Mouse (Mus musculus) limb, embryonic 11.5 days (tissue): Measurements from ENCODE around the gene Nanos2. TPM values are rescaled to one million over a fixed set of nuclear protein-coding genes. Genes with fewer than 3 reads are reported as not detected.
A peak's percentile ranks its signal among the peaks of the same experiment; 100 is the strongest.

Source experiments
- ATAC-seq: fragments of 200-750 bp; cut with Nextera tagmentation; 2 replicates; pipeline ENCODE4 v1.8.0; 2017; ENCODE audit warnings: low read depth; ENCODE audit not compliant: insufficient number of reproducible peaks, low FRiP score, low TSS enrichment
- DNase-seq: peaks from one replicate; pipeline ENCODE4 v3.0.0-alpha.2; 2015; ENCODE audit warnings: low spot score
- H3K27ac ChIP-seq: fragments of 300-500 bp; sonication (generic); replicated peaks from 2 replicates; pipeline ENCODE4 v1.5.1; 2014; ENCODE audit warnings: low read depth, mild to moderate bottlenecking, low read length
- H3K27me3 ChIP-seq: fragments of 300-500 bp; sonication (generic); 2 replicates; pipeline ENCODE4 v1.6.1; 2014; ENCODE audit warnings: mild to moderate bottlenecking, low read length, mixed read lengths; ENCODE audit not compliant: control insufficient read depth, insufficient read depth
- H3K36me3 ChIP-seq: fragments of 300-500 bp; sonication (generic); 2 replicates; pipeline ENCODE4 v1.6.1; 2014; ENCODE audit warnings: mild to moderate bottlenecking, low read length, moderate library complexity, mixed read lengths; ENCODE audit not compliant: control insufficient read depth, insufficient read depth
- H3K4me1 ChIP-seq: fragments of 300-500 bp; sonication (generic); 2 replicates; pipeline ENCODE4 v1.6.1; 2014; ENCODE audit warnings: low read length, mixed read lengths; ENCODE audit not compliant: control insufficient read depth, insufficient read depth
- H3K4me2 ChIP-seq: fragments of 300-500 bp; sonication (generic); 2 replicates; pipeline ENCODE4 v1.6.1; 2014; ENCODE audit warnings: low read depth, mild to moderate bottlenecking, moderate library complexity; ENCODE audit not compliant: severe bottlenecking
- H3K4me3 ChIP-seq: fragments of 300-500 bp; sonication (generic); 2 replicates; pipeline ENCODE4 v1.5.1; 2014; ENCODE audit warnings: low read depth, low read length
- H3K9ac ChIP-seq: fragments of 300-500 bp; sonication (generic); 2 replicates; pipeline ENCODE4 v1.6.1; 2014; ENCODE audit warnings: mild to moderate bottlenecking, low read length
- H3K9me3 ChIP-seq: fragments of 300-500 bp; sonication (generic); 2 replicates; pipeline ENCODE4 v1.6.1; 2016; ENCODE audit warnings: low read length; ENCODE audit not compliant: control insufficient read depth
- WGBS: fragments of 180-500 bp; shearing (Covaris S2); extraction: QIAGEN DNeasy Blood & Tissue Kit; methylation state at CpG from one replicate; pipeline ENCODE4 v1.1.7; 2014; 5-methylcytosine and 5-hydroxymethylcytosine counted together
- polyA plus RNA-seq: library from polyadenylated mRNA; unstranded; fragments of >200 nt; fragmentation: Nextera tagmentation; extraction: Ambion mirVana; gene quantifications from 2 replicates; pipeline ENCODE4 v1.2.1, GENCODE M21; 2014

Gene Nanos2
- polyA plus RNA-seq, 1 experiment from 2014 or later = not detected

DNA sequence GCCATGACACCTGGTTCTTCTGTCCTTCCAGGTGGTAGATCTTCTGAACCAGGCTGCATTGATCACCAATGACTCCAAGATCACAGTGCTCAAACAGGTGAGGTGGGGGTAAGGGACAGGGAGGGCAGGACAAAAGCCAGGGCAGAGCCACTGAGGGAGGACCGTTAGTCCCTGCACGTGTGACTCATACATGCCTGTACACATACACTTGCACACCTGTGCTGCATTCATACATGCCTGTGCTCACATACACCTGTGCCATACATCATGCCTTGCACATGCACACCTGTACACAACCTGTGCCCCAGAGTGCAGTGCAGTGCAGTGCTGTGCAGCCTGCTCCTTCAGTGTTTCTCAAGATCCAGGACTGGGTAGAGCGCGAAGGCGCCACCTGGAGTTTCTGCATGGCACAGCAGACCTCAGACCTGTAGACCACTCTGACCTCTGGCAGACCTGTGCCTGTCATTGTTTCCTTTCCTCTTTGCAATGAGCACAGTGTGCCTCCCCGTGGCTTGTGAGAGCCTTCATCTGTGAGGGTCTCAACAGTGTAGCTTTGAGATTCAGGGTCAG, 42.0 kb downstream of the Nanos2 start:
- H3K36me3 ChIP-seq = peaks cover 24% of the 10 kb centered on the region
- DNase-seq = peak; percentile 81
- 66% methylated on average over 6 of the region's 6 CpGs for WGBS

GRCm38 (mm10) chr7:19031641-19032040, 44.4 kb downstream of the Nanos2 start:
- no peak for ATAC-seq
- Histone ChIP-seq H3K9me3 (no peaks in the 10 kb centered on the region), H3K4me2 (no peak overlapping the region), H3K27ac (no peak overlapping the region), H3K4me3 (no peak overlapping the region), H3K27me3 (no peaks in the 10 kb centered on the region), H3K36me3 (peaks cover 34% of the 10 kb centered on the region), H3K9ac (no peak overlapping the region), H3K4me1 (no peaks in the 10 kb centered on the region)
- WGBS = 87% methylated on average over 4 of the region's 4 CpGs
- DNase-seq = no peak

More for the DNA sequence above, 42.0 kb downstream of the Nanos2 start:
- ATAC-seq = peak; percentile 28; the same call in 1 of the 2 replicates
- no peak overlapping the region for H3K27ac ChIP-seq
- H3K9ac ChIP-seq = no peak overlapping the region
- no peaks in the 10 kb centered on the region for H3K27me3 ChIP-seq
- H3K4me3 ChIP-seq = no peak overlapping the region
- H3K9me3 ChIP-seq = no peaks in the 10 kb centered on the region
- no peak overlapping the region for H3K4me2 ChIP-seq
- H3K4me1 ChIP-seq = peaks cover 6% of the 10 kb centered on the region; the same call in 1 of the 2 replicates

Other genes starting within 250 kb of the Nanos2 start
- gene Psg19, start 188.9 kb upstream of the Nanos2 start, polyA plus RNA-seq = not detected in 2 replicates
- gene Psg17, start 165.8 kb upstream of the Nanos2 start, polyA plus RNA-seq = not detected in 2 replicates
- not detected in 2 replicates for gene Mill2, start 147.4 kb upstream of the Nanos2 start, polyA plus RNA-seq
- gene Pglyrp1, start 116.1 kb upstream of the Nanos2 start, polyA plus RNA-seq = 0.38 and 0.45 TPM in 2 replicates
- gene Ccdc61, start 77.0 kb upstream of the Nanos2 start, polyA plus RNA-seq = 22.5 and 23.4 TPM in 2 replicates
- 0.29 and 0.33 TPM in 2 replicates for gene Nova2, start 61.5 kb upstream of the Nanos2 start, polyA plus RNA-seq
- gene Mypop, start 3.8 kb downstream of the Nanos2 start, polyA plus RNA-seq = 4.5 and 5.7 TPM in 2 replicates
- gene Irf2bp1, start 16.6 kb downstream of the Nanos2 start, polyA plus RNA-seq = 31.4 and 32.5 TPM in 2 replicates
- gene Foxa3, start 36.1 kb downstream of the Nanos2 start, polyA plus RNA-seq = 0.21 and 0.44 TPM in 2 replicates
- 36.0 and 37.6 TPM in 2 replicates for gene Sympk, start 37.0 kb downstream of the Nanos2 start, polyA plus RNA-seq
- gene Rsph6a, start 67.3 kb downstream of the Nanos2 start, polyA plus RNA-seq = not detected in 2 replicates
- 18.8 and 25.6 TPM in 2 replicates for gene Dmwd, start 88.8 kb downstream of the Nanos2 start, polyA plus RNA-seq
- 8.6 and 9.2 TPM in 2 replicates for gene Dmpk, start 96.4 kb downstream of the Nanos2 start, polyA plus RNA-seq
- gene Six5, start 107.2 kb downstream of the Nanos2 start, polyA plus RNA-seq = 8.7 and 8.9 TPM in 2 replicates
- gene Gm4969, start 131.0 kb downstream of the Nanos2 start, polyA plus RNA-seq = 1.8 and 2.0 TPM in 2 replicates
- 9.3 and 9.8 TPM in 2 replicates for gene Fbxo46, start 132.5 kb downstream of the Nanos2 start, polyA plus RNA-seq
- gene Qpctl, start 161.9 kb downstream of the Nanos2 start, polyA plus RNA-seq = 10.7 and 11.7 TPM in 2 replicates
- 179 and 183 TPM in 2 replicates for gene Snrpd2, start 162.3 kb downstream of the Nanos2 start, polyA plus RNA-seq
- gene Gipr, start 178.7 kb downstream of the Nanos2 start, polyA plus RNA-seq = 0.23 TPM in 1 of 2 replicates, not detected in the other
- gene Eml2, start 189.0 kb downstream of the Nanos2 start, polyA plus RNA-seq = 2.2 and 2.3 TPM in 2 replicates
- gene Gpr4, start 225.1 kb downstream of the Nanos2 start, polyA plus RNA-seq = 8.7 and 10.5 TPM in 2 replicates
- gene Opa3, start 240.9 kb downstream of the Nanos2 start, polyA plus RNA-seq = 42.9 and 43.2 TPM in 2 replicates